Mouse (Mus musculus) forebrain, embryonic 14.5 days (tissue): ENCODE results near the gene Epha1. TPM values are rescaled to one million over a fixed set of nuclear protein-coding genes. Genes with fewer than 3 reads are reported as not detected.

ENCODE experiments used
- ATAC-seq: fragments of 200-750 bp; cut with Nextera tagmentation; 2 replicates; pipeline ENCODE4 v1.8.0; 2017; ENCODE audit warnings: mild to moderate bottlenecking, moderate library complexity
- DNase-seq: peaks from one replicate; pipeline ENCODE4 v3.0.0-alpha.2; 2015; ENCODE audit warnings: low spot score
- H3K27ac ChIP-seq: fragments of 300-500 bp; sonication (generic); 2 replicates; pipeline ENCODE4 v1.5.1; 2014; ENCODE audit warnings: low read depth, mild to moderate bottlenecking, control low read depth, low read length, moderate library complexity
- H3K27me3 ChIP-seq: fragments of 300-500 bp; sonication (generic); replicated peaks from 2 replicates; pipeline ENCODE4 v1.6.1; 2014; ENCODE audit warnings: low read length, control low read depth, mixed read lengths; ENCODE audit not compliant: control insufficient read depth, insufficient read depth
- H3K36me3 ChIP-seq: fragments of 300-500 bp; sonication (generic); 2 replicates; pipeline ENCODE4 v1.6.1; 2014; ENCODE audit warnings: low read length, control low read depth; ENCODE audit not compliant: control insufficient read depth, insufficient read depth
- H3K4me1 ChIP-seq: fragments of 300-500 bp; sonication (generic); 2 replicates; pipeline ENCODE4 v1.6.1; 2014; ENCODE audit warnings: antibody characterized with exemption, low read length, control low read depth; ENCODE audit not compliant: control insufficient read depth, insufficient read depth
- H3K4me2 ChIP-seq: fragments of 300-500 bp; sonication (generic); 2 replicates; pipeline ENCODE4 v1.6.1; 2014; ENCODE audit warnings: mild to moderate bottlenecking, control low read depth, low read length
- H3K4me3 ChIP-seq: fragments of 300-500 bp; sonication (generic); 2 replicates; pipeline ENCODE4 v1.5.1; 2014; ENCODE audit warnings: low read depth, low read length, control low read depth
- H3K9ac ChIP-seq: fragments of 300-500 bp; sonication (generic); 2 replicates; pipeline ENCODE4 v1.6.1; 2014; ENCODE audit warnings: mild to moderate bottlenecking, low read length, control low read depth, moderate library complexity
- H3K9me3 ChIP-seq: fragments of 300-500 bp; sonication (generic); replicated peaks from 2 replicates; pipeline ENCODE4 v1.6.1; 2016; ENCODE audit warnings: low read length, control low read depth, mixed read lengths; ENCODE audit not compliant: control insufficient read depth
- WGBS: fragments of 180-500 bp; shearing (Covaris S2); extraction: QIAGEN DNeasy Blood & Tissue Kit; methylation state at CpG from one replicate; pipeline ENCODE4 v1.1.7; 2014; 5-methylcytosine and 5-hydroxymethylcytosine counted together
- polyA plus RNA-seq: library from polyadenylated mRNA; unstranded; fragments of >200 nt; fragmentation: Nextera tagmentation; extraction: Ambion mirVana; gene quantifications from 2 replicates; pipeline ENCODE4 v1.2.1, GENCODE M21; 2014

The Epha1 gene
- polyA plus RNA-seq, 1 experiment from 2014 or later, result 0.05 TPM

GRCm38 (mm10) chr6:42395960-42396809 is 23.1 kb upstream of the Epha1 start:
- Histone ChIP-seq H3K9me3 (no peaks in the 10 kb centered on the region), H3K27ac (no peak overlapping the region), H3K36me3 (no peaks in the 10 kb centered on the region), H3K9ac (no peak overlapping the region), H3K4me1 (no peaks in the 10 kb centered on the region), H3K27me3 (no peaks in the 10 kb centered on the region), H3K4me2 (no peak overlapping the region), H3K4me3 (no peak overlapping the region)
- ATAC-seq (no peak), DNase-seq (peak; percentile 24)
- WGBS, result 72% methylated on average over 9 of the region's 9 CpGs

- DNase-seq (no peak), ATAC-seq (no peak)
- no peak overlapping the region for H3K9ac ChIP-seq
- H3K4me1 ChIP-seq, result no peaks in the 10 kb centered on the region
- H3K9me3 ChIP-seq, result no peaks in the 10 kb centered on the region
- H3K27ac ChIP-seq, result no peak overlapping the region
- H3K36me3 ChIP-seq, result no peaks in the 10 kb centered on the region
- H3K4me2 ChIP-seq, result no peak overlapping the region
- no peaks in the 10 kb centered on the region for H3K27me3 ChIP-seq
- 48% methylated on average over 2 of the region's 2 CpGs for WGBS
- H3K4me3 ChIP-seq, result no peak overlapping the region
Measured at GRCm38 (mm10) chr6:42391796-42392330, 18.8 kb upstream of the Epha1 start.

- no peaks in the 10 kb centered on the region for H3K4me1 ChIP-seq
- H3K36me3 ChIP-seq, result no peaks in the 10 kb centered on the region
- no peaks in the 10 kb centered on the region for H3K27me3 ChIP-seq
- no peak overlapping the region for H3K9ac ChIP-seq
- no peak overlapping the region for H3K27ac ChIP-seq
- no peaks in the 10 kb centered on the region for H3K9me3 ChIP-seq
- no peak for DNase-seq
- WGBS, result 93% methylated on average over 4 of the region's 4 CpGs
- ATAC-seq, result no peak
- no peak overlapping the region for H3K4me3 ChIP-seq
- H3K4me2 ChIP-seq, result no peak overlapping the region
Measured at GRCm38 (mm10) chr6:42385635-42386034, 12.6 kb upstream of the Epha1 start.

- ATAC-seq (no peak), DNase-seq (no peak)
- WGBS, result 87% methylated on average over 5 of the region's 5 CpGs
- Histone ChIP-seq H3K27me3 (no peaks in the 10 kb centered on the region), H3K4me2 (no peak overlapping the region), H3K4me3 (no peak overlapping the region), H3K4me1 (no peaks in the 10 kb centered on the region), H3K9me3 (no peaks in the 10 kb centered on the region), H3K9ac (no peak overlapping the region), H3K36me3 (no peaks in the 10 kb centered on the region), H3K27ac (no peak overlapping the region)
Measured at GRCm38 (mm10) chr6:42383360-42383759, 10.3 kb upstream of the Epha1 start.

GRCm38 (mm10) chr6:42381916-42382381 is 8.9 kb upstream of the Epha1 start:
- H3K4me1 ChIP-seq, result no peaks in the 10 kb centered on the region
- WGBS, result 79% methylated on average over 9 of the region's 9 CpGs
- H3K4me2 ChIP-seq, result no peak overlapping the region
- H3K36me3 ChIP-seq, result no peaks in the 10 kb centered on the region
- H3K9me3 ChIP-seq, result no peaks in the 10 kb centered on the region
- ATAC-seq (no peak), DNase-seq (no peak)
- H3K4me3 ChIP-seq, result no peak overlapping the region
- no peaks in the 10 kb centered on the region for H3K27me3 ChIP-seq
- H3K27ac ChIP-seq, result no peak overlapping the region
- H3K9ac ChIP-seq, result no peak overlapping the region

- H3K4me2 ChIP-seq, result no peak overlapping the region
- no peak overlapping the region for H3K4me3 ChIP-seq
- H3K9ac ChIP-seq, result no peak overlapping the region
- no peak for DNase-seq
- H3K9me3 ChIP-seq, result no peaks in the 10 kb centered on the region
- H3K36me3 ChIP-seq, result no peaks in the 10 kb centered on the region
- H3K4me1 ChIP-seq, result no peaks in the 10 kb centered on the region
- H3K27ac ChIP-seq, result no peak overlapping the region
- H3K27me3 ChIP-seq, result no peaks in the 10 kb centered on the region
- ATAC-seq, result no peak
- 12% methylated on average over 2 of the region's 2 CpGs for WGBS
Measured at GRCm38 (mm10) chr6:42381221-42381620, 8.2 kb upstream of the Epha1 start.

GRCm38 (mm10) chr6:42380416-42381144 is 7.5 kb upstream of the Epha1 start:
- Histone ChIP-seq H3K36me3 (no peaks in the 10 kb centered on the region), H3K9ac (no peak overlapping the region), H3K4me3 (no peak overlapping the region), H3K4me1 (no peaks in the 10 kb centered on the region), H3K9me3 (no peaks in the 10 kb centered on the region), H3K27ac (no peak overlapping the region), H3K4me2 (no peak overlapping the region), H3K27me3 (no peaks in the 10 kb centered on the region)
- ATAC-seq (0 out of 2 replicates have a peak, but pooled peaks have one; percentile 37), DNase-seq (peak; percentile 63)
- 1% methylated on average over 8 of the region's 8 CpGs for WGBS

- no peaks in the 10 kb centered on the region for H3K4me1 ChIP-seq
- DNase-seq (no peak), ATAC-seq (no peak)
- H3K27me3 ChIP-seq, result no peaks in the 10 kb centered on the region
- H3K4me3 ChIP-seq, result no peak overlapping the region
- no peak overlapping the region for H3K9ac ChIP-seq
- no peaks in the 10 kb centered on the region for H3K9me3 ChIP-seq
- H3K4me2 ChIP-seq, result no peak overlapping the region
- no peaks in the 10 kb centered on the region for H3K36me3 ChIP-seq
- WGBS, result 47% methylated on average over 3 of the region's 3 CpGs
- no peak overlapping the region for H3K27ac ChIP-seq
Measured at GRCm38 (mm10) chr6:42379551-42379950, 6.5 kb upstream of the Epha1 start.
